Mouse (Mus musculus): ENCODE measurements around the gene Tank.
A peak's percentile ranks its signal among the peaks of the same experiment; 100 is the strongest.

The Tank gene

DNA sequence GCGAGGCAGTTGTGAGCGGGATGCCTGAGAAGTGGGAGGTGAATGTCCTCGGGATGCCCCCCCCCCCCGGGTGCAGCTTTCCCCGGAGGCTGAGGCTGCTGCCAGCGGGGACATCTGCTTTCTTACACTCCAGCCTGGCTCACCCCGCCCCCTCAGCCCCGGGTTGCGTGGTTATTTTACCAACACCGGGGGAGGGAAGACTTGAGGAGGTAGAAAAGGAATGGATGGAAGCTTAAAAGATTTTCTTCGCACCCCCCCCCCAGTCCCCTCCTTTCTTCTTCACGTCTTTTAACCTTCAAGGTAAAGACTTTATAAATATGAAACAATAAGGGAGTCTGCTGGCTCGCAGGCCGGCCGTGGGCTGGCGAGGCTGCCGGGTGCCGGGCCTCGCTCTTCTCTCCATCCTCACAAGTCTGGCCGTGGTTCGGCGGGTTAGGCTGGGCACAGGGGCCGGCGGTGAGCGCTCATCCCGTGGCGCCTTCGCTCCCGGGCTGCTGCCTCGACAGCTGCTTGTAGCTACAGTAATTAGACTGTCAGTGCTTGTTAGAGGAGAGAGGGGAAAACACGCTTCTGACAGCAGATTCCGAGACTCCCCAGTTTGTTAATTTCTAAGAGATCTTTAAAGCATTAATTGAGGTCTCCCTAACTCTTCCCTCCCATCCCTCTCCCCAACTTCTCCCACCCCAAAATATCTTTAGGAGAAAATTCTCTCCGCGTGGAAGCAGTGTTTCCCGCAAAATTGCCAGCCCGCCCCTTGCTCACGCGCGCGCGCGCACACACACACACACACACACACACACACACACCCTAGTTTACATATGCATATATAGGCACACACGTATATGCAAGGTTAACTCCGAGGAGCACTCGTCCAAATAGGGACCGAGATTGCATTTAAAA is 77.2 kb downstream of the Tank start:
- DNase-seq (ENCODE audit: low spot score in 2 of 2): peak; percentile 61 to 63

- DNase-seq (ENCODE audit: low spot score in 2 of 2): peak; percentile 81 to 83
Observed at GRCm38 (mm10) chr2:61656421-61657411, 78.3 kb downstream of the Tank start.

- DNase-seq (ENCODE audit: low spot score in 2 of 2): no peak
Observed at GRCm38 (mm10) chr2:61659254-61659653, 80.9 kb downstream of the Tank start.

DNA sequence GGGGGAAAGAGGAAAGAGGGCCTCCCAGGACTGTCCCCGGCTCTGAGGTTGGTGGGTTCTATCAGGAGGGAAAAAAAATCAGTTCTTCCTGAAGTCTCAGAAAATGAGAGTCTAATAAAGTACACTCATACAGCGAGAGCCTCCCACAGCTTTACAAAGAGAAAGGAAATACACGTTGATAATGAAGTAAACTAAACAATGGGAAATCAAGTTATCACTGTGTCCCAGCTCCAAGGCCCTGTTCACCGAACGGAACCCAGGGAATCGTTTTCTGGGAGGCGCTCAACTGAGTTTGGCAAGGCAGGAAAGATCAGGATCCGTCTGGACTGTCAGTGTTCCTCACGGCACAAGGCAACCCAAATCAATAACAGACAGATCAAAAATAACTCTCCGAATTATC is 84.4 kb downstream of the Tank start:
- DNase-seq (ENCODE audit: low spot score in 2 of 2): no peak

- DNase-seq (ENCODE audit: low spot score in 2 of 2): no peak
Observed at GRCm38 (mm10) chr2:61663573-61664241, 85.3 kb downstream of the Tank start.

GRCm38 (mm10) chr2:61667420-61667819 is 89.0 kb downstream of the Tank start:
- no peak for DNase-seq (ENCODE audit: low spot score in 2 of 2)

DNA sequence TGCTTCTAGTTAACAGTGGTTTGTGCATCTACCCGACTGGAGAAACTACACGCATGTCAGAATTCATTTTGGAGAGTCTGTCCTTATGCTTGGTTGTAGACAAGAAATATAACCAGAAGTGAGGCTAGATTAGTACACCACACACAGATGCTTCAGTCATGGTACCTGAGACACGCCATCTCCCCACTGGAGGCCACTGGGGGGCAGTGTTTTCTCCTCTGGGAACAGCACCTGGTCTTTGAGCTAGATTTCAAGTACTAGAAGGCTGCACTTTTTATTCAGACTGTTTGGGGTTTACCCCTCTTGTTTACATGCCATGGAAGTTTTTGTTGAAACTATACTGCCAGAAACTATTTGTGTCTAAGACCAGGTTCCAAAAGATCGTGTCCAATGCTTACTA is 89.9 kb downstream of the Tank start:
- peak in 1 of 2 experiments; percentile 49 for DNase-seq (ENCODE audit: low spot score in 2 of 2)

DNA sequence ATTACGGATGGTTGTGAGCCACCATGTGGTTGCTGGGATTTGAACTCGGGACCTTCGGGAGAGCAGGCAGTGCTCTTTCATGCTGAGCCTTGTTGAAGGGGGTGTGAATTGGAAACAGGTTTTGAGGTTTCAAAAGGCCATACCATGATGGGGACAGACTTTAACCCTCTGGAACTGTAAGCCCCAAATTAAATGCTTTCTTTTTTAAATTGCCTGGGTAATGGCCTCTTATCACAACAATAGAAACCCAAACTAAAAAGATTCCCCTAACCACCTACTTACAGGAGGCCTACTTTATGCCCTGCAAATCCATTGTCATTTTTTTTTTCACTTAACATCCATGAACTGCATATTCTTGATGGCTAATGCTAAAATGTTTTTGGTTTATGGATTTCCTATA is 96.2 kb downstream of the Tank start:
- DNase-seq (ENCODE audit: low spot score in 2 of 2): no peak

GRCm38 (mm10) chr2:61681572-61681971 is 103.2 kb downstream of the Tank start:
- no peak for DNase-seq (ENCODE audit: low spot score in 2 of 2)

DNA sequence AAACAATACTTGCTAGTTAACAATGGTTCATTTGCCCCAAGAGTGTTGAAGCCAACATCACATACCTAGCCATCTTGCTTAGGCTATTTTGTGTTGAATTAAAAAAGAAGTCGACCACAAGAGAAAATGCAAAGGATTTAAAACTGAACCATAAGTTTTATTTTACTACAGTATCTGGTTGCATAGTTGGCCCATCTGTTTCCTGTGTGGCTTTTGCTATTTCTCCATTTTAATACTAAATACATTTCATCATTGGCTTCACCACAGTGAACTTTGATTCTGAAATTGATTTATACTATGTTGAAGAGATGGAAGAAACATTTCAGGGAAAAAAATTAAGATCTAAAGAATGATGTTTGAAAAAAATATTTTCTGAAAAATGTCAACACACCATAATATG is 108.1 kb downstream of the Tank start:
- DNase-seq (ENCODE audit: low spot score in 2 of 2): no peak

GRCm38 (mm10) chr2:61689086-61689485 is 110.7 kb downstream of the Tank start:
- DNase-seq (ENCODE audit: low spot score in 2 of 2): no peak
